Mouse (Mus musculus) kidney, adult 10 weeks (tissue): ENCODE measurements around the gene Wfdc3. TPM values are rescaled to one million over a fixed set of nuclear protein-coding genes. Genes with fewer than 3 reads are reported as not detected.

Experiments
- polyA plus RNA-seq: library from polyadenylated mRNA; stranded (reverse); fragments of 350-450 nt; fragmentation: Illumina TruSeq; extraction: RNeasy Lipid Tissue Mini Kit (QIAGEN cat#74804); gene quantifications from one replicate; pipeline ENCODE4 v1.2.3, GENCODE M21; 2014; ENCODE audit warnings: low read depth, low replicate concordance

The Wfdc3 gene
- polyA plus RNA-seq = 1.2 TPM

DNA sequence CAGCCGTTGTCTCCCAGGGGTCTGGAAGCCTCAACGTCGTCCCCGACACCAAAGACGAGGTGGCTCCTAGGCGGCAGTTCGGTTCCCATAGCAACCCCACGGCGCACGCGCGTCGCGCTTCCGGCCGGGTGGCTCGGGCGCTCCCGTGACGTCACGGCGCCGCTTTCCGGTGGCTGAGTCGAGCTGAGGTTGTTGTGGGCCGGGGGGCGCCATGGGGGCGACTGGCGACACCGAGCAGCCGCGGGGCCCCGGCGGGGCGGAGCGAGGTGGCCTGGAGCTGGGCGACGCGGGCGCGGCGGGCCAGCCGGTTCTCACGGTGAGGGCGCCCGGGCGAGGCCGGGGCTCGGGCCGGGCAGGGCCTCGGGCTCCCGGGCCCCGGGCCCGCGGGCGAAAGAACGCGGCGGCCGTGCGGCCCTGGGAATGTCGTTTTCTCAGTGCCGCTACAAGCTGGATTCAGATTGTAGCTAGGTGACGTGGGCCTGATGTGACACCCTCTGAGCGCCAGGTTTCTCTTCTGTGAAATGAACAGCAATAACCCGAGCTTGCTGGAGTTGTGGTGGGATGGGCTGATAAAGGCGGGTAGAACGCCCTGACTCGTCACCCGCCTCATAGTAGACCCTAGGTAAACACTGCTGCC, at the start of gene Wfdc3, which contains the start of gene Dnttip1:
TSS of gene Wfdc3 (minus strand) at position 89 of the 637 bp plus-strand sequence.
TSS of gene Dnttip1 (plus strand) at position 141 of the 637 bp plus-strand sequence.

GRCm38 (mm10) chr2:164785481-164786387, 40.0 kb upstream of the Wfdc3 start, which contains the start of gene Snx21:
TSS of gene Snx21 (plus strand) at chr2:164785823.

GRCm38 (mm10) chr2:164779481-164780086, 33.9 kb upstream of the Wfdc3 start, which contains the start of gene Tnnc2:
TSS of gene Tnnc2 (minus strand) at chr2:164779967.

GRCm38 (mm10) chr2:164769258-164770037, 23.7 kb upstream of the Wfdc3 start, which contains the start of gene Ube2c:
TSS of gene Ube2c (plus strand) at chr2:164769898.

DNA sequence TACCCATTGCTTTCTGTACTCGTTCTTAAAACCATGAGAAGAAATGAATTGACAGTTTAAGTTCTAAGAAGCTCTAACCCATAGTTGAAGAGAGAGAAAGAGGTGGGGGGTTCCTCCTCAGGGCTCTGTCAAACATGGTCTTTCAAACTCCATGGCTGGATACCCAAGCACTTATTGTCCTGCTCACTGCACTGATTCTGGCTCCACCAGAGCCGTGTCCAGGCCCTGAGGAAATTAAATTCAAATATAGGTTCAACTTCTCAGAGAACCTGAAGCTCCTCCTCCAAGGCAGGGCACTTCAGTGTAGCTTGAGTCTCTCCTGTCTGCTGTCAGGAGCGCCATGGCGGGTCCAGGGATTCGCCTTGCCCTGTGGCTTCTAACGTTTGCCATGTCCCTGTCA, 30.7 kb downstream of the Wfdc3 start, which contains the start of gene Spint5:
TSS of gene Spint5 (plus strand) at position 301 of the 400 bp plus-strand sequence.

GRCm38 (mm10) chr2:164698201-164698600, 47.5 kb downstream of the Wfdc3 start, which contains the start of gene Spint4:
TSS of gene Spint4 (plus strand) at chr2:164698501.

GRCm38 (mm10) chr2:164684807-164685206, 60.9 kb downstream of the Wfdc3 start, which contains the start of gene Wfdc13:
TSS of gene Wfdc13 (plus strand) at chr2:164685107.

Other genes with a start within 250 kb of the Wfdc3 start
- 5.5 TPM for gene Pigt, start 248.4 kb downstream of the Wfdc3 start, polyA plus RNA-seq
- gene Wfdc2, start 183.5 kb downstream of the Wfdc3 start, polyA plus RNA-seq = 19.6 TPM
- not detected for gene Spint3, start 172.5 kb downstream of the Wfdc3 start, polyA plus RNA-seq
- not detected for gene Wfdc6a, start 160.5 kb downstream of the Wfdc3 start, polyA plus RNA-seq
- gene Eppin, start 152.3 kb downstream of the Wfdc3 start, polyA plus RNA-seq = not detected
- not detected for gene Wfdc6b, start 132.4 kb downstream of the Wfdc3 start, polyA plus RNA-seq
- gene Wfdc8, start 132.3 kb downstream of the Wfdc3 start, polyA plus RNA-seq = not detected
- 37.6 TPM for gene Wfdc16, start 107.1 kb downstream of the Wfdc3 start, polyA plus RNA-seq
- not detected for gene Wfdc10, start 89.9 kb downstream of the Wfdc3 start, polyA plus RNA-seq
- not detected for gene Wfdc9, start 89.3 kb downstream of the Wfdc3 start, polyA plus RNA-seq
- gene Wfdc11, start 71.8 kb downstream of the Wfdc3 start, polyA plus RNA-seq = not detected
- gene Wfdc13, start 60.8 kb downstream of the Wfdc3 start, polyA plus RNA-seq = not detected
- gene Spint4, start 47.4 kb downstream of the Wfdc3 start, polyA plus RNA-seq = not detected
- not detected for gene Spint5, start 30.6 kb downstream of the Wfdc3 start, polyA plus RNA-seq
- gene Dnttip1, start 52 bp upstream of the Wfdc3 start, polyA plus RNA-seq = 2.1 TPM
- gene Ube2c, start 24.0 kb upstream of the Wfdc3 start, polyA plus RNA-seq = 1.3 TPM
- not detected for gene Tnnc2, start 34.0 kb upstream of the Wfdc3 start, polyA plus RNA-seq
- gene Snx21, start 39.9 kb upstream of the Wfdc3 start, polyA plus RNA-seq = 1.1 TPM
- 1.7 TPM for gene Acot8, start 59.0 kb upstream of the Wfdc3 start, polyA plus RNA-seq
- 1.5 TPM for gene Zswim3, start 59.2 kb upstream of the Wfdc3 start, polyA plus RNA-seq
- gene Zswim1, start 76.8 kb upstream of the Wfdc3 start, polyA plus RNA-seq = 3.4 TPM
- not detected for gene Spata25, start 82.6 kb upstream of the Wfdc3 start, polyA plus RNA-seq
- 52.2 TPM for gene Ctsa, start 86.9 kb upstream of the Wfdc3 start, polyA plus RNA-seq
- gene Neurl2, start 87.5 kb upstream of the Wfdc3 start, polyA plus RNA-seq = not detected
- 0.44 TPM for gene Pltp, start 111.8 kb upstream of the Wfdc3 start, polyA plus RNA-seq
- gene Pcif1, start 133.4 kb upstream of the Wfdc3 start, polyA plus RNA-seq = 4.1 TPM
- 0.16 TPM for gene Zfp335, start 165.8 kb upstream of the Wfdc3 start, polyA plus RNA-seq
- 0.40 TPM for gene Mmp9, start 194.8 kb upstream of the Wfdc3 start, polyA plus RNA-seq
- gene Slc12a5, start 214.9 kb upstream of the Wfdc3 start, polyA plus RNA-seq = 1.7 TPM